Mouse (Mus musculus) layer of hippocampus, adult 2 months (tissue): ENCODE results near the gene Slc16a2. TPM values are rescaled to one million over a fixed set of nuclear protein-coding genes. Genes with fewer than 3 reads are reported as not detected.

Experiments
- DNase-seq, 2 experiments: peaks; one replicate each; pipeline ENCODE4 v3.0.0; 2022; ENCODE audit warnings: low spot score in 2 of 2
- H3K27ac ChIP-seq: fragments of 200-600 bp; 2 replicates; pipeline ENCODE4 v1.8.1; 2022
- H3K4me3 ChIP-seq: fragments of 200-600 bp; 2 replicates; pipeline ENCODE4 v1.8.1; 2022; ENCODE audit warnings: mild to moderate bottlenecking
- CTCF ChIP-seq: fragments of 200-600 bp; conservative IDR thresholded peaks from 2 replicates; pipeline ENCODE4 v1.8.1; 2022; ENCODE audit warnings: antibody characterized with exemption, mild to moderate bottlenecking, moderate library complexity
- total RNA-seq, 2 experiments: library from RNA; stranded (reverse); gene quantifications; 2 replicates each; pipeline ENCODE4 v1.2.3; 2021

Gene Slc16a2
- total RNA-seq, 2 experiments from 2014 or later: 34.9 to 35.7 TPM

GRCm38 (mm10) chrX:103712922-103713321, 108.9 kb downstream of the Slc16a2 start:
- no peak for TF ChIP-seq CTCF
- DNase-seq: no peak
- no peak overlapping the region for H3K27ac ChIP-seq
- H3K4me3 ChIP-seq: no peak overlapping the region

- no peak for TF ChIP-seq CTCF
- no peak for DNase-seq
- Histone ChIP-seq H3K27ac (no peak overlapping the region), H3K4me3 (no peak overlapping the region)
These were observed 112.1 kb downstream of the Slc16a2 start for GRCm38 (mm10) chrX:103709671-103710070.

- H3K27ac ChIP-seq: no peak overlapping the region
- no peak overlapping the region for H3K4me3 ChIP-seq
- TF ChIP-seq CTCF: no peak
- DNase-seq: no peak
These were observed 113.2 kb downstream of the Slc16a2 start for GRCm38 (mm10) chrX:103708592-103708991.

GRCm38 (mm10) chrX:103704611-103705010, 117.2 kb downstream of the Slc16a2 start:
- no peak for DNase-seq
- Histone ChIP-seq H3K4me3 (no peak overlapping the region), H3K27ac (no peak overlapping the region)
- TF ChIP-seq CTCF: no peak

- no peak overlapping the region for H3K4me3 ChIP-seq
- DNase-seq: peak in 1 of 2 experiments; percentile 24
- no peak overlapping the region for H3K27ac ChIP-seq
- no peak for TF ChIP-seq CTCF
These were observed 117.8 kb downstream of the Slc16a2 start for GRCm38 (mm10) chrX:103704024-103704423.

GRCm38 (mm10) chrX:103697796-103698195, 124.0 kb downstream of the Slc16a2 start:
- TF ChIP-seq CTCF: no peak
- DNase-seq: no peak
- no peak overlapping the region for H3K27ac ChIP-seq
- no peak overlapping the region for H3K4me3 ChIP-seq

- DNase-seq: peak; percentile 57 to 72
- H3K4me3 ChIP-seq: peak overlapping the region; percentile 15; the same call in 1 of the 2 replicates
- TF ChIP-seq CTCF: no peak
- H3K27ac ChIP-seq: peak overlapping the region; percentile 77
These were observed 125.7 kb downstream of the Slc16a2 start for GRCm38 (mm10) chrX:103696081-103696519.

- peak; percentile 52 for TF ChIP-seq CTCF
- H3K4me3 ChIP-seq: peak overlapping the region; percentile 58
- peak overlapping the region; percentile 86 for H3K27ac ChIP-seq
- DNase-seq: peak; percentile 45 to 62
These were observed 126.4 kb downstream of the Slc16a2 start for GRCm38 (mm10) chrX:103695165-103695996.

GRCm38 (mm10) chrX:103694787-103695164, 127.0 kb downstream of the Slc16a2 start:
- DNase-seq: no peak
- no peak for TF ChIP-seq CTCF
- Histone ChIP-seq H3K4me3 (peak overlapping the region; percentile 58), H3K27ac (peak overlapping the region; percentile 86)

GRCm38 (mm10) chrX:103694381-103694780, 127.4 kb downstream of the Slc16a2 start:
- DNase-seq: no peak
- no peak for TF ChIP-seq CTCF
- no peak overlapping the region for H3K4me3 ChIP-seq
- no peak overlapping the region for H3K27ac ChIP-seq

GRCm38 (mm10) chrX:103692916-103693315, 128.9 kb downstream of the Slc16a2 start:
- Histone ChIP-seq H3K27ac (no peak overlapping the region), H3K4me3 (no peak overlapping the region)
- DNase-seq: no peak
- TF ChIP-seq CTCF: no peak

- DNase-seq: no peak
- H3K27ac ChIP-seq: no peak overlapping the region
- no peak overlapping the region for H3K4me3 ChIP-seq
- TF ChIP-seq CTCF: no peak
These were observed 133.2 kb downstream of the Slc16a2 start for GRCm38 (mm10) chrX:103688551-103688950.

GRCm38 (mm10) chrX:103674674-103675073, 147.1 kb downstream of the Slc16a2 start:
- peak; percentile 71 for TF ChIP-seq CTCF
- H3K27ac ChIP-seq: no peak overlapping the region
- DNase-seq: no peak
- no peak overlapping the region for H3K4me3 ChIP-seq

GRCm38 (mm10) chrX:103673761-103674160, 148.0 kb downstream of the Slc16a2 start:
- DNase-seq: no peak
- TF ChIP-seq CTCF: no peak
- H3K27ac ChIP-seq: no peak overlapping the region
- H3K4me3 ChIP-seq: no peak overlapping the region
